Mouse (Mus musculus) mouse embryonic stem cell (cell line): ENCODE results near the gene Gm5478.
"Not testable (repeated sequence)": the region's sequence is repeated elsewhere in the genome, so short reads cannot be mapped to it uniquely, and the experiment has no call there.

Experiments
- in situ Hi-C, 2 experiments: fragments of 300-500 bp; cut with MboI; formaldehyde crosslinking; loops; 1 replicate in 1 of 2; 3 replicates in 1 of 2; pipeline ENCODE4 v1.14.3; 2019 to 2020; ENCODE audit warnings: low sequenced_read_pairs in 2 of 2, low pct_unique_long_range_greater_than_20kb in 1 of 2, mixed read lengths in 1 of 2; ENCODE audit not compliant: unreplicated experiment in 1 of 2

The Gm5478 gene

DNA sequence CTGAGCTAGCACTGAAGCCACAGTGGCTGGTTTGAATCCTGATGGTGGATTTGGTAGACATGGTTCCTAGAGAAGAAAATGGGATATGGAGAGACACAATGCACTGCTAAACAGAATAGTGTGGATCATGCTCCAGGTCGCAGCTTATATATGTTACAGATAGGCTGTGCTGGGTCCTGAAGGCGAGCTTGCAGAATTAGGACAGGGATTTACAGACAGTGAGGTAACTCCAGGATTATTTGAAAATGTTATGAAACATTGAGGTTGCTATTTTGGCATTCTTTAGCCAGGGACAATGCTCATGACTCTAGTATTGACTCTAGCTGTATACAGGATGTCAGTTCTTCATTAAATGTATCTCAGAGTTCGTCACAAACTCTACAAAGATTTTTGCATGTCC is at the start of gene Gm5478:
Gene Gm5478 (minus strand): TSS at position 101 of the 400 bp plus-strand sequence.
- in situ Hi-C loops = no loop called here

DNA sequence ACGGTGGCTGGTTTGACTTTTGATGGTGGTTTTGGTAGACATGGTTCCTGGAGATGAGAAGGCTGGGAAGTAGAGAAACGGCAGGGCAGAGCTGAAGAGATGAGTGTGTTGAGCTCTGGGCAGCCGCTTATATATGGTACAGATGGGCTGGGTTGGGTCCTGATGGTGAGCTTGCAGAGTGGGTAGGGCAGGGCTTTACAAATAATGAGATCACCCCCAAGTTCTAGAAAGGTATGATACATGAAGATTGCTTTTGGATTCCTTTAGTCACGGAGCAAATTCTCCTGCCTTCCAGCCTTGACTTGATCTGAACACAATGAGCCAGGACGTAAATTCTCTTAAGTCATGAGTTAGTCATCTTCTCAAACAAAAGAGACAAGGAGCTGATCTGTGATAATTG is 47.0 kb upstream of the Gm5478 start, which contains the start of gene Krt6a:
Gene Krt6a (minus strand): TSS at position 101 of the 400 bp plus-strand sequence.
- in situ Hi-C loops = no loop called here

GRCm38 (mm10) chr15:101690460-101690859 is 43.3 kb upstream of the Gm5478 start:
- in situ Hi-C loops = not testable (repeated sequence)

- in situ Hi-C loops = no loop called here
These were observed 41.0 kb upstream of the Gm5478 start for GRCm38 (mm10) chr15:101688161-101688560.

- in situ Hi-C loops = no loop called here
These were observed 33.0 kb upstream of the Gm5478 start, which contains the start of gene Krt6b for GRCm38 (mm10) chr15:101680187-101680586. Gene Krt6b (minus strand): TSS chr15:101680287.

DNA sequence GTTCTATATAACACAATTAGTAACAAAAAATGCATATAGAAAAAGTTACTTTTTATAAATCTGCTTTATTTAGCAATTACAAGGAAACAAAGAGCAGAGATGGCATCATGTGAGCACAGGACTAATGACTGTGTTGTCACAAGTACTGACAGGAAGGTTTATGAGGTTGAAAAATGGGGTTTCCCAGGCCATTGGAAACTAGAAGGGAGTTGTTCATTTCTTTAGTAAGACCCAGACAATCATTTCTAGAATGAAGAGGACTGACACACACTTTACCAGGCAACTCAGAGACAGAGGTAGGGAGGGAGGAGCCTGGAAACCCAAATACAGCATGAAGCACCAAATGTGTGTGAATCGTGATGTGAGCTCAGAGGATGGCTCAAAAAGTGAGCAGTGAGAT is 28.8 kb upstream of the Gm5478 start:
- in situ Hi-C loops = no loop called here

DNA sequence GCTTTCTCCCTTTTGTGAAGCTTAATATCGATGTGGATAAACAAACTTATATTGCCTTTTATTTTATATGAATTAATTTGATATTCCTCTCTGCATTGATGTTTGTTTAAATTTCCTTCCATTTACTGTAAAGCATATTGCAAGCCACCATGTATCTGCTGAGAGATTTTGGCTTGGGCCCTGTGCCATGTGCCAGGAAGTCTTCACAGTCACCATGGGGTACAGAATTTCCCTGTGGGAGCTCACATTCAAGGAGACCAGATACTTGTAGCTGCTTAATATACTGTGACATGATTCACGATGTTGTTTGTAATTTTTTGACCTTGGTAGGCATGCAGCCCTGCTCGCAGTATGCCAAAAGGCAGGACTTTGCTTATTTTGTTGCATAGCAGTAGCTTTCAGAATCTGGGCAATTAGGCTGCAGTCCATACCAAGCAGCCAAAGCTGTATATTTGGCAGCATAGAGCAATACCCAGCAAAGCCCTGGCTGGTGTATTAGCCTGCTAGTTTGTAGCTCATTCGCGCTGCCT is 5.6 kb upstream of the Gm5478 start:
- in situ Hi-C loops = no loop called here

DNA sequence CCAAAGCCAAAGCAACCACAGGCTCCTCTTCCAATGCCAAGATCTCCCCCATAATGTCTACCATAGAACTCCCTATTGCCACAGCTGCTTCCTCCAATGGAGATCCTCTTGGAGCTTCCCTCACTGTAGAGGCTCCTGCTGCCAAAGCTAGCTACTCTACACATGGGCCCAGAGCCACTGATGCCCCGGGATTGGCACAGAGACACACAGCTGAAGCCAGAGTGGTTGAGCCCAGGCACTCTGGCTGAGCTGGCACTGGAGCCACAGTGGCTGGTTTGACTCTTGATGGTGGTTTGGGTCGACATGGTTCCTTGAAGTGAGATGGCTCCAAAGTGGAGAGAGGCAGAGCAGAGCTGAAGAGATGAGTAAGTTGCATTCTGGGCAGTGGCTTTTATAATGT is 19.3 kb downstream of the Gm5478 start, which contains the start of gene Gm5414:
Gene Gm5414 (minus strand): TSS at position 305 of the 400 bp plus-strand sequence.
- in situ Hi-C loops = no loop called here

- in situ Hi-C loops = no loop called here
These were observed 48.1 kb downstream of the Gm5478 start for GRCm38 (mm10) chr15:101599123-101599522.
